Mouse (Mus musculus): Measurements from ENCODE around the gene Mamdc4. TPM values are rescaled to one million over a fixed set of nuclear protein-coding genes. Genes with fewer than 3 reads are reported as not detected.

Gene Mamdc4
- polyA plus RNA-seq, 1 experiment from 2014 or later: 0.59 TPM

DNA sequence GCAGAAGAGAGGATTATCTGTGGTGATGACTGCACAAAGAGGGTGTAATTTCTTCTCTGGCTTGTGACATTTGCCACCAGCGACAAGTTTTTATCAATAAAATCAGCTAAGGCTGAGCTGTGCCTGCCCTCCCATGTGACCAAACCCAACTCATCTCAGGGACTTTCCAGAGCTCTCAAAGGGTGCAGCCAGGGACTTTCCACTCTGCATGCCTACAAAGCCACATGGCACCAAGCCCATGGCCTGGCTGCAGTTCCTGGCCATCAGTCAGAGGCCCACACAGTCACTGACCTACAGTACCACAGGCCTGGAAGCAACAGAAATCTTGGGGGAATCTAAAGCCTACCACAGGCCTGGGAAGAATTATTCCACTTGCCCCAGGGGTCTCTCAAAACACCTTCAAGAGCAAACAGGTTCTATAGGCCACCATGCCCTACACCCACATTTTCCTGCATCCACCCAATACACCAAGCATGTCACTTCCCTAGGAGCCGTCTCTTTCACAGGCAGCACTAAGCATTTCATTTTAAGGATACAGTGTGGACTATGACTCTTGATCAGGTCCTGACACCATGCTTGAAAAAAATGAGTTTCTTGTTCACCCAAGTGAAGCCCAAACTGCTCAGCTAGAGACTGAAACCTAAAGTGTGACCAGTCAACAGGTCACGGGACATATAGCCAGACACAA, 40.3 kb downstream of the Mamdc4 start:
- WGBS: 82% methylated on average over 3 of the region's 3 CpGs
- H3K9ac ChIP-seq (ENCODE audit: low read depth, low read length): no peak overlapping the region
- H3K27ac ChIP-seq: 0 out of 2 replicates have a peak overlapping the region, but pooled peaks have one; percentile 13
- ATAC-seq (replicated peaks; ENCODE audit: low FRiP score, low read depth): no peak
- no peak overlapping the region for H3K4me2 ChIP-seq (ENCODE audit: low read length)
- DNase-seq (ENCODE audit: low spot score): no peak
- TF ChIP-seq CTCF (IDR thresholded peaks at IDR 0.05; ENCODE audit: low read depth): no peak
- H3K9me3 ChIP-seq (replicated peaks; ENCODE audit: low read length): no peaks in the 10 kb centered on the region
- H3K36me3 ChIP-seq (ENCODE audit: insufficient read depth, low read length): peaks cover 60% of the 10 kb centered on the region
- H3K27me3 ChIP-seq (ENCODE audit: insufficient read depth, low read length): no peaks in the 10 kb centered on the region
- H3K4me1 ChIP-seq (replicated peaks; ENCODE audit: insufficient read depth, low read length): no peaks in the 10 kb centered on the region
- no peak overlapping the region for H3K4me3 ChIP-seq (replicated peaks; ENCODE audit: low read depth, low read length)

DNA sequence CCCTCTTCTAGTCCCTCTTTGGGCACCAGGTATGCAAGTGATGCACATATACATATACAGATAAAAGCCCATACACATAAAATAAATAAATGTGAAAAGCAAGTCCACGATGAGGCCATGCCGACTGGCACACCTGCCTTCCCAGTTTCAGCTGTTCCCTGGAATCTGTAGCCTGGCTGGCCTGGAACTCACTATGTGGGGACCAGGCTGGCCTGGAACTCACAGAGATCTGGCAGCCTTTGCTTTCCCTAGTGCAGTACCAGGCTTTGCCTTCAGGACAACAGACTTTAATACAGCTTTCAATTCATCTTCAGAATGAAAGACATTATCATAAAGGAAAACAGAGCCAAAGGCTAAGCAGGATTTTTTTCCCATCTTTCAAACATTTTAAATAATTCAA, 40.9 kb downstream of the Mamdc4 start:
- no peak for DNase-seq (ENCODE audit: low spot score)
- H3K4me2 ChIP-seq (ENCODE audit: low read length): no peak overlapping the region
- TF ChIP-seq CTCF (IDR thresholded peaks at IDR 0.05; ENCODE audit: low read depth): no peak
- H3K27ac ChIP-seq: no peak overlapping the region
- no peak for ATAC-seq (replicated peaks; ENCODE audit: low FRiP score, low read depth)
- H3K9ac ChIP-seq (ENCODE audit: low read depth, low read length): no peak overlapping the region
- 91% methylated on average over 2 of the region's 2 CpGs for WGBS
- H3K36me3 ChIP-seq (ENCODE audit: insufficient read depth, low read length): peaks cover 66% of the 10 kb centered on the region
- no peaks in the 10 kb centered on the region for H3K9me3 ChIP-seq (replicated peaks; ENCODE audit: low read length)
- no peak overlapping the region for H3K4me3 ChIP-seq (replicated peaks; ENCODE audit: low read depth, low read length)
- no peaks in the 10 kb centered on the region for H3K27me3 ChIP-seq (ENCODE audit: insufficient read depth, low read length)
- H3K4me1 ChIP-seq (replicated peaks; ENCODE audit: insufficient read depth, low read length): no peaks in the 10 kb centered on the region

DNA sequence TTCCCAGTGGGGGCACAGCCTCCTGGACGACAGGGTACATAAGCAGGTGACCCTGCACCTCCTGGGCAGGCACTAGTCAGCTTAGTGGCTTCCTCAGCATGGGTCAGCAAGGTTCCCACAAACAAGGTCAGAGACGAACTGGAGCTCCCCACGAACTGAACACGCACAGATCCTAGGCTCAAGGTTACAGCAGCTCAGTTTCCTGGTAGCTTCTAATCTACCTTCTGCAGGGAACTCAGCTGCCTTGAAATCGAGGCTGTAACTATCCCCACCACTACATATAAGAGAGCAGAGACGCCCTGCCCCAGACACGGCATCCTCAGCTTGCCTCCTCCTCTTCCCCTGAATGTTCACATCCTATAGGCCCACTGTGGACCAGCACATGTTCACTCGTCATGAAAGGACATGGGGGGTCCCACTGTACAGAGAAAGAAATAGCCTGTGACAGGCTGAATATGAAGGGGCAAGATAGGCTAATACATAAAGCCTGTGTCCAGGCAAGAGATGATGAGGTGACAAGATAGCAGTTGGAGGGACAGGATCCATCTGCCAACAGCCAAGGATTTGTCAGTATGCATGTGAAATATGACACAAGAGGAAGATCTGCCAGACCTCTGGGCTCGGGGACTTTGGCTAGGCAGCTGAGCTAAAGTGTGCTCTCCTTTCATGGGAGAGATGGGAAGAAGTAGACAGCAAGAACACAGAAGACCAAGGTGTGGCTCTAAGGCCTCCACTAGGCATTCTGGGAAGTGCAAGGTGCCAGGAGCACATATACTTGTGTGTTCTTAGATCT, 47.9 kb downstream of the Mamdc4 start:
- no peak for ATAC-seq (replicated peaks; ENCODE audit: low FRiP score, low read depth)
- Histone ChIP-seq H3K27me3 (ENCODE audit: insufficient read depth, low read length) (no peaks in the 10 kb centered on the region), H3K27ac (no peak overlapping the region), H3K9ac (ENCODE audit: low read depth, low read length) (no peak overlapping the region), H3K4me1 (replicated peaks; ENCODE audit: insufficient read depth, low read length) (no peaks in the 10 kb centered on the region), H3K4me3 (replicated peaks; ENCODE audit: low read depth, low read length) (no peak overlapping the region), H3K36me3 (ENCODE audit: insufficient read depth, low read length) (peaks cover 69% of the 10 kb centered on the region), H3K9me3 (replicated peaks; ENCODE audit: low read length) (no peaks in the 10 kb centered on the region), H3K4me2 (ENCODE audit: low read length) (no peak overlapping the region)
- no peak for TF ChIP-seq CTCF (IDR thresholded peaks at IDR 0.05; ENCODE audit: low read depth)
- 86% methylated on average over 9 of the region's 9 CpGs for WGBS
- no peak for DNase-seq (ENCODE audit: low spot score)

Other genes with a start within 250 kb of the Mamdc4 start
- gene Man1b1, start 242.5 kb downstream of the Mamdc4 start, polyA plus RNA-seq (2015; fragmentation: Nextera tagmentation; extraction: Ambion mirVana): 57.9 and 59.6 TPM in 2 replicates
- 28.5 and 31.5 TPM in 2 replicates for gene Dpp7, start 218.5 kb downstream of the Mamdc4 start, polyA plus RNA-seq (2015; fragmentation: Nextera tagmentation; extraction: Ambion mirVana)
- 80.5 and 92.8 TPM in 2 replicates for gene Uap1l1, start 209.2 kb downstream of the Mamdc4 start, polyA plus RNA-seq (2015; fragmentation: Nextera tagmentation; extraction: Ambion mirVana)
- gene Sapcd2, start 202.5 kb downstream of the Mamdc4 start, polyA plus RNA-seq (2015; fragmentation: Nextera tagmentation; extraction: Ambion mirVana): 17.9 and 19.3 TPM in 2 replicates
- gene Entpd2, start 179.0 kb downstream of the Mamdc4 start, polyA plus RNA-seq (2015; fragmentation: Nextera tagmentation; extraction: Ambion mirVana): 6.9 and 7.8 TPM in 2 replicates
- 43.9 and 49.9 TPM in 2 replicates for gene Npdc1, start 175.5 kb downstream of the Mamdc4 start, polyA plus RNA-seq (2015; fragmentation: Nextera tagmentation; extraction: Ambion mirVana)
- 0.06 TPM in 1 of 2 replicates, not detected in the other for gene Fut7, start 151.6 kb downstream of the Mamdc4 start, polyA plus RNA-seq (2015; fragmentation: Nextera tagmentation; extraction: Ambion mirVana)
- gene Abca2, start 146.1 kb downstream of the Mamdc4 start, polyA plus RNA-seq (2015; fragmentation: Nextera tagmentation; extraction: Ambion mirVana): 9.7 and 9.8 TPM in 2 replicates
- 7.7 and 10.3 TPM in 2 replicates for gene Clic3, start 118.0 kb downstream of the Mamdc4 start, polyA plus RNA-seq (2015; fragmentation: Nextera tagmentation; extraction: Ambion mirVana)
- 42.0 and 45.0 TPM in 2 replicates for gene Paxx, start 113.8 kb downstream of the Mamdc4 start, polyA plus RNA-seq (2015; fragmentation: Nextera tagmentation; extraction: Ambion mirVana)
- 11.5 and 13.1 TPM in 2 replicates for gene Ptgds, start 104.8 kb downstream of the Mamdc4 start, polyA plus RNA-seq (2015; fragmentation: Nextera tagmentation; extraction: Ambion mirVana)
- not detected in 2 replicates for gene Lcn12, start 80.9 kb downstream of the Mamdc4 start, polyA plus RNA-seq (2015; fragmentation: Nextera tagmentation; extraction: Ambion mirVana)
- 65.7 and 71.1 TPM in 2 replicates for gene Fbxw5, start 74.1 kb downstream of the Mamdc4 start, polyA plus RNA-seq (2015; fragmentation: Nextera tagmentation; extraction: Ambion mirVana)
- gene C8g, start 73.1 kb downstream of the Mamdc4 start, polyA plus RNA-seq (2015; fragmentation: Nextera tagmentation; extraction: Ambion mirVana): 7.9 and 9.6 TPM in 2 replicates
- 24.4 and 28.1 TPM in 2 replicates for gene Traf2, start 27.9 kb downstream of the Mamdc4 start, polyA plus RNA-seq (2015; fragmentation: Nextera tagmentation; extraction: Ambion mirVana)
- 351 and 379 TPM in 2 replicates for gene Edf1, start 17.0 kb downstream of the Mamdc4 start, polyA plus RNA-seq (2015; fragmentation: Nextera tagmentation; extraction: Ambion mirVana)
- gene Phpt1, start 379 bp upstream of the Mamdc4 start, polyA plus RNA-seq (2015; fragmentation: Nextera tagmentation; extraction: Ambion mirVana): 197 TPM in 2 replicates
- gene Ajm1, start 6.9 kb upstream of the Mamdc4 start, polyA plus RNA-seq (2015; fragmentation: Nextera tagmentation; extraction: Ambion mirVana): 0.15 and 0.16 TPM in 2 replicates
- gene Rabl6, start 33.7 kb upstream of the Mamdc4 start, polyA plus RNA-seq (2015; fragmentation: Nextera tagmentation; extraction: Ambion mirVana): 45.6 and 56.9 TPM in 2 replicates
- gene Ccdc183, start 42.8 kb upstream of the Mamdc4 start, polyA plus RNA-seq (2015; fragmentation: Nextera tagmentation; extraction: Ambion mirVana): 0.32 and 0.34 TPM in 2 replicates
- 41.7 and 43.8 TPM in 2 replicates for gene Tmem141, start 47.2 kb upstream of the Mamdc4 start, polyA plus RNA-seq (2015; fragmentation: Nextera tagmentation; extraction: Ambion mirVana)
- gene Fcna, start 53.2 kb upstream of the Mamdc4 start, polyA plus RNA-seq (2015; fragmentation: Nextera tagmentation; extraction: Ambion mirVana): 1.7 and 2.2 TPM in 2 replicates
- not detected in 2 replicates for gene Lcn8, start 78.3 kb upstream of the Mamdc4 start, polyA plus RNA-seq (2015; fragmentation: Nextera tagmentation; extraction: Ambion mirVana)
- not detected in 2 replicates for gene Lcn5, start 83.1 kb upstream of the Mamdc4 start, polyA plus RNA-seq (2015; fragmentation: Nextera tagmentation; extraction: Ambion mirVana)
- gene Lcn6, start 101.9 kb upstream of the Mamdc4 start, polyA plus RNA-seq (2015; fragmentation: Nextera tagmentation; extraction: Ambion mirVana): not detected in 2 replicates
- not detected in 2 replicates for gene Lcn10, start 107.9 kb upstream of the Mamdc4 start, polyA plus RNA-seq (2015; fragmentation: Nextera tagmentation; extraction: Ambion mirVana)
- gene Obp2a, start 125.2 kb upstream of the Mamdc4 start, polyA plus RNA-seq (2015; fragmentation: Nextera tagmentation; extraction: Ambion mirVana): 0.37 TPM in 1 of 2 replicates, not detected in the other
- gene Bmyc, start 131.9 kb upstream of the Mamdc4 start, polyA plus RNA-seq (2015; fragmentation: Nextera tagmentation; extraction: Ambion mirVana): 94.1 and 94.6 TPM in 2 replicates
- gene Obp2b, start 162.2 kb upstream of the Mamdc4 start, polyA plus RNA-seq (2015; fragmentation: Nextera tagmentation; extraction: Ambion mirVana): not detected in 2 replicates
- not detected in 2 replicates for gene Lcn3, start 190.7 kb upstream of the Mamdc4 start, polyA plus RNA-seq (2015; fragmentation: Nextera tagmentation; extraction: Ambion mirVana)
- not detected in 2 replicates for gene Lcn11, start 202.2 kb upstream of the Mamdc4 start, polyA plus RNA-seq (2015; fragmentation: Nextera tagmentation; extraction: Ambion mirVana)
- not detected in 2 replicates for gene Gm13539, start 207.4 kb upstream of the Mamdc4 start, polyA plus RNA-seq (2015; fragmentation: Nextera tagmentation; extraction: Ambion mirVana)
- not detected in 2 replicates for gene Glt6d1, start 241.0 kb upstream of the Mamdc4 start, polyA plus RNA-seq (2015; fragmentation: Nextera tagmentation; extraction: Ambion mirVana)
- gene Lcn9, start 248.3 kb upstream of the Mamdc4 start, polyA plus RNA-seq (2015; fragmentation: Nextera tagmentation; extraction: Ambion mirVana): not detected in 2 replicates